Mouse (Mus musculus) heart, postnatal 0 days (tissue): ENCODE results near the gene Creb3l4. TPM values are rescaled to one million over a fixed set of nuclear protein-coding genes. Genes with fewer than 3 reads are reported as not detected.

Source experiments
- ATAC-seq: fragments of 200-750 bp; cut with Nextera tagmentation; 2 replicates; pipeline ENCODE4 v1.8.0; 2017; ENCODE audit warnings: low read depth, moderate number of reproducible peaks, moderate library complexity; ENCODE audit not compliant: insufficient read depth
- DNase-seq: peaks from one replicate; pipeline ENCODE4 v3.0.0-alpha.2; 2016; ENCODE audit warnings: low spot score
- H3K27ac ChIP-seq: fragments of 300-500 bp; sonication (generic); 2 replicates; pipeline ENCODE4 v1.5.1; 2014; ENCODE audit warnings: low read depth, mild to moderate bottlenecking
- H3K27me3 ChIP-seq: fragments of 300-500 bp; sonication (generic); 2 replicates; pipeline ENCODE4 v1.6.1; 2014; ENCODE audit warnings: low read length, mixed read lengths; ENCODE audit not compliant: control insufficient read depth, insufficient read depth
- H3K36me3 ChIP-seq: fragments of 300-500 bp; sonication (generic); replicated peaks from 2 replicates; pipeline ENCODE4 v1.6.1; 2014; ENCODE audit warnings: low read length, mixed read lengths; ENCODE audit not compliant: control insufficient read depth, insufficient read depth
- H3K4me1 ChIP-seq: fragments of 300-500 bp; sonication (generic); 2 replicates; pipeline ENCODE4 v1.6.1; 2014; ENCODE audit warnings: antibody characterized with exemption; ENCODE audit not compliant: control insufficient read depth, insufficient read depth
- H3K4me2 ChIP-seq: fragments of 300-500 bp; sonication (generic); 2 replicates; pipeline ENCODE4 v1.6.1; 2014; ENCODE audit warnings: low read depth, mild to moderate bottlenecking, low read length, moderate library complexity
- H3K4me3 ChIP-seq: fragments of 300-500 bp; sonication (generic); 2 replicates; pipeline ENCODE4 v1.5.1; 2014; ENCODE audit warnings: low read depth, low read length
- H3K9ac ChIP-seq: fragments of 300-500 bp; sonication (generic); replicated peaks from 2 replicates; pipeline ENCODE4 v1.6.1; 2014; ENCODE audit warnings: low read depth, low read length, mixed read lengths
- H3K9me3 ChIP-seq: fragments of 300-500 bp; sonication (generic); replicated peaks from 2 replicates; pipeline ENCODE4 v1.6.1; 2016; ENCODE audit warnings: low read length; ENCODE audit not compliant: control insufficient read depth
- CTCF ChIP-seq: IDR thresholded peaks from 2 replicates; pipeline ENCODE4 v1.5.1; 2016; ENCODE audit warnings: antibody characterized with exemption, control low read depth, low read depth
- EP300 ChIP-seq: IDR thresholded peaks from 2 replicates; pipeline ENCODE4 v1.6.1; 2016; ENCODE audit warnings: antibody characterized with exemption, low read depth
- WGBS: fragments of 180-500 bp; shearing (Covaris S2); extraction: QIAGEN DNeasy Blood & Tissue Kit; methylation state at CpG from one replicate; pipeline ENCODE4 v1.1.7; 2014; 5-methylcytosine and 5-hydroxymethylcytosine counted together
- polyA plus RNA-seq: library from polyadenylated mRNA; unstranded; fragments of >200 nt; fragmentation: Nextera tagmentation; extraction: Ambion mirVana; gene quantifications from 2 replicates; pipeline ENCODE4 v1.2.1, GENCODE M21; 2015
- total RNA-seq: library from RNA; depleted of rRNA; stranded (reverse); fragments of >200 nt; gene quantifications from 2 replicates; pipeline ENCODE4 v1.2.3, GENCODE M21; 2014; ENCODE audit warnings: low replicate concordance

Creb3l4 gene
- total and polyA plus RNA-seq, 2 experiments from 2014 or later = 1.2 TPM; not detected in 1

GRCm38 (mm10) chr3:90241669-90242358 is 1.5 kb downstream of the Creb3l4 start:
- Histone ChIP-seq H3K4me3 (no peak overlapping the region), H3K36me3 (0 out of 2 replicates have a peak, but pooled peaks cover 3% of the 10 kb centered on the region), H3K9ac (no peak overlapping the region), H3K9me3 (no peaks in the 10 kb centered on the region), H3K27me3 (no peaks in the 10 kb centered on the region), H3K4me1 (peaks cover 8% of the 10 kb centered on the region; the same call in 1 of the 2 replicates), H3K4me2 (no peak overlapping the region), H3K27ac (no peak overlapping the region)
- DNase-seq = no peak
- ATAC-seq = no peak
- 87% methylated on average over 10 of the region's 10 CpGs for WGBS
- TF ChIP-seq CTCF (no peak), EP300 (no peak)

DNA sequence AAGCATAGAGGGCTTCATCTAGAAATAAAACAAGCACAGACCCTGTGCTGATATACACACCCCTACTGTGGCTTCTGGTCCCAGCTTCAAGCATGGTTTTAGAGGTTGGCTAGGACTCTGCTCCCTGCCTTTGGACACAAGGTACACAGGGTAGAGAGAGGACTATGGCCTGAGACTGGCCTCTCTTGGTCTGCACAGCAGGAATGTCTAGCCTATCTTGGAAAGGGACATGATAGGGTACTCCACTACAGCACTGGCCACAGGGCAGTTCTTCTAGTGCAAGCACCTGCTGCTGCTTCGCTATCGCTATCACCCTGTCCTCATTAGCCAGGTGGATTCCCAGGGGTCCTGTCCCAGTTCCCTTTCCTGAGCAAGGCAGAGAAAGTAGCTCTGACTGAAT is 2.1 kb downstream of the Creb3l4 start:
- H3K27me3 ChIP-seq = no peaks in the 10 kb centered on the region
- no peak for TF ChIP-seq CTCF
- no peak for TF ChIP-seq EP300
- DNase-seq (no peak), ATAC-seq (no peak)
- H3K4me3 ChIP-seq = no peak overlapping the region
- peaks cover 9% of the 10 kb centered on the region for H3K36me3 ChIP-seq
- peaks cover 8% of the 10 kb centered on the region; the same call in 1 of the 2 replicates for H3K4me1 ChIP-seq
- no peak overlapping the region for H3K4me2 ChIP-seq
- no peak overlapping the region for H3K27ac ChIP-seq
- H3K9ac ChIP-seq = no peak overlapping the region
- no peaks in the 10 kb centered on the region for H3K9me3 ChIP-seq
- WGBS = 96% methylated on average over 2 of the region's 2 CpGs

DNA sequence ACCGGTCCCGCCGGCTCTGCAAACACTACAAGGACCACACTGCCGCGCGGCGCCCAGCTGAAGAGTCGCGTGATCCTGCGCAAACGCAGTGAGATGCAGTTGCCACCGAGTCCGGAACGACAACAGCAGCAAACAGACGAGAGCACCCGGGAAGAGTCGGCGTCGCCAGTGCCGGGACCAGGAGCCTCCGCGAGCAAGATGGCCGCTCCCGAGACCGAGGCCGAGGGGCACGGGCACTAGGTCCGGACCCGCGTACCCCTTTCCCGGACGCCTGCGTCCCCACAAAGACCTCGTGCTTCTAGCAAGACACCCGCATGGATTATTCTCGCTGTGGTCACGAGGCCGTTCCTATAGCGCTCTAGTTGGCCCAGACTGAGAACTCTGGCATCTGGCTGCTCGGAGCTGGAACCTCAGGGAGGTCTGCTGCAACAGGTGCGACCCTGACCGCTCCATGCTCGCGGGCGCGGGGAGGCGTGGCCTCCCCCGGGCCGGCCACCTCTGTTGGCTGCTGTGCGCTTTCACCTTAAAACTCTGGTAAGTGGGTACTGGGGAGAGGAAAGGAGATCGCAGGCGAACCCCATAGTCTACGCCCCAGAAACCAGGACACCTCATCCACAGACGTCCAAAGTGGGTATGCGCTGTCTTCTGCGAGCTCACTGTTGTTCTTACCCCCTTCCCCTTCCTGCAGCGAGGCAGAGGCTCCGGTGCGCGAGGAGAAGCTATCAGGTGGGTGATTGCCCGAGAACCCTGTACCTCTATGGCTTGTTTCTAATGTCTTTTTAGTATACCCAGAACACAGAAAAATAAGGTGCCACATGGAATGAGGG is 11.6 kb downstream of the Creb3l4 start, which contains the start of gene Jtb:
Gene Jtb, plus strand, starts transcription at position 91 of the 827 bp plus-strand sequence.
- Histone ChIP-seq H3K4me3 (peak within 1 kb of the TSS; percentile 81), H3K36me3 (peaks cover 30% of the 10 kb centered on the region), H3K9ac (peak within 1 kb of the TSS; percentile 82), H3K27ac (peak within 1 kb of the TSS; percentile 94), H3K4me2 (peak within 1 kb of the TSS; percentile 94), H3K4me1 (peaks cover 7% of the 10 kb centered on the region), H3K27me3 (no peaks in the 10 kb centered on the region), H3K9me3 (no peaks in the 10 kb centered on the region)
- 0% methylated on average over 61 of the region's 61 CpGs for WGBS
- ATAC-seq (peak; percentile 97), DNase-seq (peak; percentile 91)
- TF ChIP-seq EP300 (0 out of 2 replicates have a peak, but pooled peaks have one; percentile 27), CTCF (no peak)

- no peak for ATAC-seq
These were observed 12.2 kb downstream of the Creb3l4 start for GRCm38 (mm10) chr3:90231075-90231474.

DNA sequence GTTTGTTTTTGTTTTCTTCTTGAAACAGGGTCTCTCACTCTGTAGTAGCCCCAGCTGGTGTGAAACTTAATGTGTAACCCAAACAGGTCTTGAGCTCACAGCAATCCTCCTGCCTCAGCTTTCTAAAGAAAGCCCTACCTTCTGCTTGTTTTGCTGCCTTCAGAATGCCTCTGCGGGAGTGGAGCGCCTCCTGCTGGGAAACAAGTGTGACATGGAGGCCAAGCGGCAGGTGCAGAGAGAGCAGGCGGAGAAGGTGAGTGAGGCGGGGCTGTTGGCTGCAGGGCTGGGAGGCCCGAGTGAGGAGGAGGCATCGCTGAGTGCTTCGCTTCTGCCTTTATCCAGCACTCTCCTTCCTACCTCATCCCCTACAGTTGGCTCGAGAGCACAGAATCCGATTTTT is 19.0 kb downstream of the Creb3l4 start:
- DNase-seq (no peak), ATAC-seq (no peak)
- H3K4me2 ChIP-seq = no peak overlapping the region
- H3K27ac ChIP-seq = no peak overlapping the region
- H3K4me3 ChIP-seq = no peak overlapping the region
- H3K9me3 ChIP-seq = no peaks in the 10 kb centered on the region
- WGBS = 73% methylated on average over 10 of the region's 10 CpGs
- peaks cover 13% of the 10 kb centered on the region; the same call in 1 of the 2 replicates for H3K36me3 ChIP-seq
- H3K9ac ChIP-seq = no peak overlapping the region
- no peaks in the 10 kb centered on the region for H3K27me3 ChIP-seq
- H3K4me1 ChIP-seq = 0 out of 2 replicates have a peak, but pooled peaks cover 4% of the 10 kb centered on the region
- TF ChIP-seq CTCF (no peak), EP300 (no peak)

More at GRCm38 (mm10) chr3:90231075-90231474, 12.2 kb downstream of the Creb3l4 start:
- 0 out of 2 replicates have a peak, but pooled peaks have one; percentile 22 for TF ChIP-seq EP300
- TF ChIP-seq CTCF = no peak
- no peaks in the 10 kb centered on the region for H3K9me3 ChIP-seq
- H3K4me1 ChIP-seq = peaks cover 7% of the 10 kb centered on the region
- peak overlapping the region; percentile 94 for H3K4me2 ChIP-seq
- no peak for DNase-seq
- peak overlapping the region; percentile 81 for H3K4me3 ChIP-seq
- no peaks in the 10 kb centered on the region for H3K27me3 ChIP-seq
- H3K9ac ChIP-seq = 0 out of 2 replicates have a peak overlapping the region, but pooled peaks have one; percentile 82
- H3K36me3 ChIP-seq = peaks cover 25% of the 10 kb centered on the region
- 8% methylated on average over 8 of the region's 8 CpGs for WGBS
- H3K27ac ChIP-seq = no peak overlapping the region
